Mouse (Mus musculus): Measurements from ENCODE around the gene Rnf207.

GRCm38 (mm10) chr4:152262187-152262586 lies 56.6 kb downstream of the Rnf207 start:
- TF ChIP-seq CTCF (IDR thresholded peaks at IDR 0.05) (no peak), EP300 (IDR thresholded peaks at IDR 0.05) (no peak)
